Mouse (Mus musculus) heart, embryonic 15.5 days (tissue): Measurements from ENCODE around the gene Gfpt2. TPM values are rescaled to one million over a fixed set of nuclear protein-coding genes. Genes with fewer than 3 reads are reported as not detected.
"Not testable (repeated sequence)": the region's sequence is repeated elsewhere in the genome, so short reads cannot be mapped to it uniquely, and the experiment has no call there.

Source experiments
- ATAC-seq: fragments of 200-750 bp; cut with Nextera tagmentation; replicated peaks from 2 replicates; pipeline ENCODE4 v1.8.0; 2017; ENCODE audit warnings: low read depth, moderate TSS enrichment; ENCODE audit not compliant: insufficient number of reproducible peaks, insufficient read depth, low FRiP score
- H3K27ac ChIP-seq: fragments of 300-500 bp; sonication (generic); 2 replicates; pipeline ENCODE4 v1.5.1; 2015; ENCODE audit warnings: mild to moderate bottlenecking, inconsistent platforms
- H3K27me3 ChIP-seq: fragments of 300-500 bp; sonication (generic); 2 replicates; pipeline ENCODE4 v1.6.1; 2015; ENCODE audit warnings: inconsistent platforms
- H3K36me3 ChIP-seq: fragments of 300-500 bp; sonication (generic); 2 replicates; pipeline ENCODE4 v1.6.1; 2015; ENCODE audit warnings: mild to moderate bottlenecking, inconsistent platforms
- H3K4me1 ChIP-seq: fragments of 300-500 bp; sonication (generic); replicated peaks from 2 replicates; pipeline ENCODE4 v1.6.1; 2015; ENCODE audit warnings: inconsistent platforms
- H3K4me2 ChIP-seq: fragments of 300-500 bp; sonication (generic); 2 replicates; pipeline ENCODE4 v1.6.1; 2015; ENCODE audit warnings: inconsistent platforms, mild to moderate bottlenecking, moderate library complexity
- H3K4me3 ChIP-seq: fragments of 300-500 bp; sonication (generic); 2 replicates; pipeline ENCODE4 v1.5.1; 2015; ENCODE audit warnings: mild to moderate bottlenecking, inconsistent platforms
- H3K9ac ChIP-seq: fragments of 300-500 bp; sonication (generic); 2 replicates; pipeline ENCODE4 v1.6.1; 2015; ENCODE audit warnings: mild to moderate bottlenecking, inconsistent platforms
- H3K9me3 ChIP-seq: fragments of 300-500 bp; sonication (generic); replicated peaks from 2 replicates; pipeline ENCODE4 v1.6.1; 2016; ENCODE audit warnings: inconsistent platforms
- WGBS: fragments of 180-500 bp; shearing (Covaris S2); methylation state at CpG from one replicate; pipeline ENCODE4 v1.1.7; 2015; ENCODE audit warnings: mixed read lengths; 5-methylcytosine and 5-hydroxymethylcytosine counted together
- polyA plus RNA-seq: library from polyadenylated mRNA; unstranded; fragments of >200 nt; fragmentation: Nextera tagmentation; extraction: Ambion mirVana; gene quantifications from 2 replicates; pipeline ENCODE4 v1.2.1, GENCODE M21; 2015

Gene Gfpt2
- polyA plus RNA-seq, 1 experiment from 2014 or later = 10.3 TPM

DNA sequence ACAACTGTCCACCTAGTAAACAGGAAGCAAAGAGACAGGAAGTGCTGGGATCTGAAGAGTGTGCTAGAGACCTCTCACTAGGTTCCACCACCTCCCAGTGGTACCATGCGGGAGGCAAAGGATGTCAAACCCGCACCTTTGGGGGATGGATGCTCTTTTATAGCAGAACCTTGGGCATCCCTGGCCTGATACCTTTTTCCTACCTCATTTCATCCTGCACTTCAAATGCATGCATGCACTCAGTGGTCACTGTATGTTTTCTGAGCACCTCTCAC lies 27.9 kb upstream of the Gfpt2 start:
- 85% methylated on average over 2 of the region's 2 CpGs for WGBS
- Histone ChIP-seq H3K9me3 (no peaks in the 10 kb centered on the region), H3K4me1 (peaks cover 20% of the 10 kb centered on the region), H3K27me3 (no peaks in the 10 kb centered on the region), H3K9ac (no peak overlapping the region), H3K36me3 (no peaks in the 10 kb centered on the region), H3K4me2 (no peak overlapping the region), H3K27ac (no peak overlapping the region), H3K4me3 (no peak overlapping the region)
- no peak for ATAC-seq

DNA sequence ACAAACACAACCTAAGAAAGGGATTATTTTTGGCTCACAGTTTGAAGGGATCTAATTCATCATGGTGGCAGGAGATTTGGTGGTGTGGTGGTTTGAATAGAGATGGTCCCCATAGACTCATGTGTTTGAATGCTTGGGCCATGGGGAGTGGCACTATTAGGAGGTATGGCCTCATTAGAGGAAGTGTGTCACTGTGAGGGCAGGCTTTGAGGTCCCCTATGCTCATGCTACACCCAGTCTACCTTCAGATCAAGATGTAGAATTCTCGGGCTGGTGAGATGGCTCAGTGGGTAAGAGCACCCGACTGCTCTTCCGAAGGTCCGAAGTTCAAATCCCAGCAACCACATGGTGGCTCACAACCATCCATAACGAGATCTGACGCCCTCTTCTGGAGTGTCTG lies 26.5 kb upstream of the Gfpt2 start:
- not testable (repeated sequence) for H3K4me2 ChIP-seq, H3K4me3 ChIP-seq, ATAC-seq, H3K36me3 ChIP-seq, H3K27ac ChIP-seq, H3K27me3 ChIP-seq, H3K9me3 ChIP-seq, H3K9ac ChIP-seq
- peaks cover 20% of the 10 kb centered on the region for H3K4me1 ChIP-seq
- WGBS = 91% methylated on average over 5 of the region's 6 CpGs

GRCm38 (mm10) chr11:49768781-49769180 lies 25.2 kb upstream of the Gfpt2 start:
- no peak for ATAC-seq
- 78% methylated on average over 5 of the region's 5 CpGs for WGBS
- no peak overlapping the region for H3K9ac ChIP-seq

DNA sequence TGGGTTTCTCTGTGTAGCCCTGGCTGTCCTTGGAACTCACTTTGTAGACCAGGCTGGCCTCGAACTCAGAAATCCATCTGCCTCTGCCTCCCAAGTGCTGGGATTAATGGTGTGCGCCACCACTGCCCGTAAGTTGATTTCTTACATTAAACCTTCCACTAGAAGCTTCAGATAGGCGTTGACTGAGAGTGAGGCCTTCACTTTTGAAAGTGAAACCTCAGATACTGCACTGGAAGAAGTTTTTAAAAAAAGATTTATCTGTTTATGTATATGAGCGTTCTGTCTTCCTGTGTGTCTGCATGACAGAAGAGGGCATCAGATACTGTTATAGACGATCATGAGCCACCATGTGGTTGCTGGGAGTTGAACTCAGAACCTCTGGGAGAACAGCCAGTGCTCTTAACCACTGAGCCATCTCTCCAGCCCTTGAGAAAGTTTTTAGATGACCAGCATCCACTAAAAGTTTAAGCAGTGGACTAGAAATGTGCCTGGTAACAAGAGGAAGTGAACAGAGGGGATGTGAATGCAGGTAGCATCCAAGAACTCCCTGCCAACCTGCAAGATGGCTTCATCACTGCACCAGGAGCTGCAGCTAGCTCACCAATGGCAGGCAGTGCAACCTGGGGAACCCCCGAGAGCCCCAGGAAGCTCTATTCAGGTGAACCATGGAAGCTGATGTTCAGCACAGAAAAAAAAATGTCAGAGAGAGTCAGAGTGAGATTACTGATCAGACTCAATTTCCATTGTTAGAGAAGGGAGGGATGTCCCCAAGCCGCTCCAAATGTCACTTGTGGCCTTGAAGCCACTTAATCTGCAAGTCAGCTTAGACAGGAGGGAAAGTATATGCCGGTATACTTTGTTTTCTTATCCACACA lies 23.1 kb upstream of the Gfpt2 start:
- no peaks in the 10 kb centered on the region for H3K4me1 ChIP-seq
- H3K4me2 ChIP-seq = no peak overlapping the region
- no peak for ATAC-seq
- H3K9me3 ChIP-seq = no peaks in the 10 kb centered on the region
- no peaks in the 10 kb centered on the region for H3K27me3 ChIP-seq
- no peak overlapping the region for H3K4me3 ChIP-seq
- H3K9ac ChIP-seq = no peak overlapping the region
- no peak overlapping the region for H3K27ac ChIP-seq
- H3K36me3 ChIP-seq = no peaks in the 10 kb centered on the region
- 71% methylated on average over 9 of the region's 9 CpGs for WGBS

More at GRCm38 (mm10) chr11:49768781-49769180, 25.2 kb upstream of the Gfpt2 start:
- H3K27me3 ChIP-seq = no peaks in the 10 kb centered on the region
- H3K4me3 ChIP-seq = no peak overlapping the region
- H3K36me3 ChIP-seq = no peaks in the 10 kb centered on the region
- H3K27ac ChIP-seq = no peak overlapping the region
- H3K9me3 ChIP-seq = no peaks in the 10 kb centered on the region
- peaks cover 14% of the 10 kb centered on the region for H3K4me1 ChIP-seq
- H3K4me2 ChIP-seq = no peak overlapping the region

GRCm38 (mm10) chr11:49772251-49772650 lies 21.7 kb upstream of the Gfpt2 start:
- Histone ChIP-seq H3K27me3 (no peaks in the 10 kb centered on the region), H3K27ac (no peak overlapping the region), H3K36me3 (no peaks in the 10 kb centered on the region), H3K4me1 (no peaks in the 10 kb centered on the region), H3K9ac (no peak overlapping the region), H3K4me2 (no peak overlapping the region), H3K9me3 (no peaks in the 10 kb centered on the region), H3K4me3 (no peak overlapping the region)
- ATAC-seq = no peak
- 64% methylated on average over 5 of the region's 5 CpGs for WGBS

- no peak overlapping the region for H3K9ac ChIP-seq
- WGBS = 83% methylated on average over 4 of the region's 4 CpGs
- no peak overlapping the region for H3K4me3 ChIP-seq
- no peaks in the 10 kb centered on the region for H3K4me1 ChIP-seq
- H3K27me3 ChIP-seq = no peaks in the 10 kb centered on the region
- ATAC-seq = no peak
- H3K36me3 ChIP-seq = no peaks in the 10 kb centered on the region
- H3K4me2 ChIP-seq = no peak overlapping the region
- no peak overlapping the region for H3K27ac ChIP-seq
- H3K9me3 ChIP-seq = no peaks in the 10 kb centered on the region
These were observed 19.1 kb upstream of the Gfpt2 start for GRCm38 (mm10) chr11:49774894-49775293.

DNA sequence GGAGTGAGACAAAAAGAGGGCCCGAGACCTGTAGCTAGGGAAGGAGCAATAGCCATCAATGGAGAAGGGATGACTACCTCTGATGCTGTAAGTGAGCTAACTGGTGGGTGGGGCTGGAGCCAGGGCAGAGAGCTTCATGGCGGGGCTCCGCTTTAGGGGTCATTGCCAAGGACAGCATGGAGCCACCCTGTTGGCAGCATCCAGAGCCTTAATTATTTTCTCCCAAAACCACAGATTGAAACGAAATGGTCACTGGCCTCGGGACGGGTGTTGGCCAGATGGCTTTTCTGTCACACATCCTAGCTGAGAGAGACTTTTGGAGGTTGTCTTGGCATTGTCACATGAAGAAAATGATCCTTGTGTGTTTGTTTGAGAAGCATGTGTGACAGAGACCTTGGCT lies 15.1 kb upstream of the Gfpt2 start:
- Histone ChIP-seq H3K4me1 (peaks cover 4% of the 10 kb centered on the region), H3K9me3 (no peaks in the 10 kb centered on the region), H3K9ac (no peak overlapping the region), H3K36me3 (no peaks in the 10 kb centered on the region), H3K27ac (no peak overlapping the region), H3K4me2 (no peak overlapping the region), H3K4me3 (no peak overlapping the region), H3K27me3 (no peaks in the 10 kb centered on the region)
- no peak for ATAC-seq
- WGBS = 83% methylated on average over 6 of the region's 6 CpGs

GRCm38 (mm10) chr11:49780161-49780817 lies 13.7 kb upstream of the Gfpt2 start:
- H3K9ac ChIP-seq = no peak overlapping the region
- WGBS = 51% methylated on average over 4 of the region's 4 CpGs
- H3K27me3 ChIP-seq = no peaks in the 10 kb centered on the region
- H3K27ac ChIP-seq = no peak overlapping the region
- H3K9me3 ChIP-seq = no peaks in the 10 kb centered on the region
- H3K36me3 ChIP-seq = no peaks in the 10 kb centered on the region
- no peak overlapping the region for H3K4me2 ChIP-seq
- peaks cover 4% of the 10 kb centered on the region for H3K4me1 ChIP-seq
- H3K4me3 ChIP-seq = no peak overlapping the region
- ATAC-seq = no peak

DNA sequence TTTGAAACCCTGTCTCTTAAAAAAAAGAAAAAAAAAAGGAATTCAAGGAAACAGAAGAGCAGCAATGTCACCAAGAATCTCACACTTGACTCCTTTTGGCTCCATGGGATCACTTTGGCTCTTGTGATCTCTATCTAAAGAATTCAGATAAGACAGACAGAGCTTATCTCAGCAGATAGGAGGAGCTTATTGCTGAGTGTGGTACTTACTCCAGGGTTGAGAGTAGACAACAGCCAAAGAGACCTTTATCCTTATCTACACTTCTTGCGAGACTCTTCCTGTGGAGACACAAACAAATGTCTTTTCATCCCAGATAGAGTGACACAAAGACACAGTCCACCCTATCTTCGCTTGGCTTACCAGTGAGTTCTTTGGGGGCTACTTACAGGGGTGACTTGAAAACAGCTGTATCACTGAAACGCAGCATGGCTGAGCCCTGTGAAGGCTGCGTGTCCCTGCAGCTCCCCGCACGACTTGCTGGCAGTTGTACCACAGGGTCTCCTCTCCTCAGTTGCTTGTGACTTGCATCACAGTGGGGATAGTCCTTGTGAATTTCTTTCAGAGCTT lies 12.1 kb upstream of the Gfpt2 start:
- H3K4me2 ChIP-seq = no peak overlapping the region
- no peaks in the 10 kb centered on the region for H3K27me3 ChIP-seq
- no peak overlapping the region for H3K4me3 ChIP-seq
- H3K36me3 ChIP-seq = no peaks in the 10 kb centered on the region
- H3K9me3 ChIP-seq = no peaks in the 10 kb centered on the region
- WGBS = 24% methylated on average over 6 of the region's 6 CpGs
- H3K9ac ChIP-seq = no peak overlapping the region
- ATAC-seq = no peak
- H3K4me1 ChIP-seq = peaks cover 4% of the 10 kb centered on the region
- H3K27ac ChIP-seq = no peak overlapping the region

GRCm38 (mm10) chr11:49793131-49793530 lies 847 bp upstream of the Gfpt2 start:
- Histone ChIP-seq H3K9ac (no peak overlapping the region), H3K27me3 (peaks cover 3% of the 10 kb centered on the region), H3K4me3 (no peak overlapping the region), H3K9me3 (no peaks in the 10 kb centered on the region), H3K27ac (no peak overlapping the region), H3K36me3 (no peaks in the 10 kb centered on the region), H3K4me1 (peaks cover 14% of the 10 kb centered on the region), H3K4me2 (peak overlapping the region; percentile 98; the same call in 1 of the 2 replicates)
- 11% methylated on average over 14 of the region's 14 CpGs for WGBS
- ATAC-seq = no peak

DNA sequence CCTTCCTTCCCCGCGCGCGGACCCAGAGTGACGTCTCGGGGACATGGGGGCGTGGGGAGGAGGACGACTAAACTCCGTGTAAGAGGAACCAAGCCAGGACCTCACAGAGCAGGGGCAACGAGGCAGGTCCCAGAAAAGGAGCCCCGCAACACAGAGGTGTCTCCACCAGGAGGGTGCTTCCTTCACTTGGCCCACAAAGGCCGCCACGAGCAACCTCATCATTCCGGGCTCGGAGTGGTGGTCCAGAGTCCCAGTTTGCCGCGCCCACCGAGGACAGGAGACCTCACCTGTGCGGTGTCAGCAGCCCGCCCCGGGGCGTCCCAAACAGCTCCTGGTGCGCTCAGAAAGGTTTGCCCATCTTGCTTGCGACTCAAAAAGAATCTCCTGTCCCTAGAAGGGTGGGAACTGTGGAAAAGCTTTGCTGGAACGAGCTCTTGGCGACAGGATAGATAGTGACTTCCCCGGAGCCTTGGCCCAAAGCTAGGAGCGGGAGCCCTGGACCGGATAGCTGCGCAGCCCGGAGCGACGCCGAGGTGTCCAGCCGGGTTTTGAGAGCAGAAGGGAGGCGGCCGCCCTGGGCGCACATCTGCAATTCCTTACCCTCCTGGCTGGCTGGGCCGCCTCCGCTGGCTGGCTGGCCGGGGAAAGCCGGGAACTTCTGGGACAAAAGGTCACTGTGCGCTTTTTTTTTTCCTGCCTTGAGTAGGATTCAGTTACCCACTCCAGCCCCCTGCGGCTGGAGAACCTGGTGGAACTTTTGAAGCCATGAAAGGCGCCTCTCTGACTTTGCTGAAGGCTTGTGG lies 565 bp downstream of the Gfpt2 start:
- H3K9me3 ChIP-seq = no peaks in the 10 kb centered on the region
- 2% methylated on average over 43 of the region's 45 CpGs for WGBS
- 0 out of 2 replicates have a peak overlapping the region, but pooled peaks have one; percentile 19 for H3K27ac ChIP-seq
- peak overlapping the region; percentile 98 for H3K4me2 ChIP-seq
- H3K9ac ChIP-seq = peak overlapping the region; percentile 56
- peak; percentile 36; the same call in 1 of the 2 replicates for ATAC-seq
- H3K4me1 ChIP-seq = peaks cover 14% of the 10 kb centered on the region
- H3K4me3 ChIP-seq = peak overlapping the region; percentile 60
- H3K27me3 ChIP-seq = peaks cover 3% of the 10 kb centered on the region
- H3K36me3 ChIP-seq = no peaks in the 10 kb centered on the region
